Mouse (Mus musculus) adrenal gland, postnatal 36 days (tissue): ENCODE results near the gene Nup210l. TPM values are rescaled to one million over a fixed set of nuclear protein-coding genes. Genes with fewer than 3 reads are reported as not detected.
A peak's percentile ranks its signal among the peaks of the same experiment; 100 is the strongest.

Experiments used
- DNase-seq, 2 experiments: peaks; one replicate each; pipeline ENCODE4 v3.0.0; 2021; ENCODE audit warnings: mixed read lengths in 1 of 2
- total RNA-seq, 2 experiments: library from RNA; stranded (reverse); gene quantifications; 2 replicates each; pipeline ENCODE4 v1.2.3; 2021

Gene Nup210l
- total RNA-seq, 2 experiments from 2014 or later: 0.66 TPM

- DNase-seq: peak in 1 of 2 experiments; percentile 37
Observed at GRCm38 (mm10) chr3:90159757-90160156, 55.8 kb downstream of the Nup210l start.

- DNase-seq: peak; percentile 72 to 80
Observed at GRCm38 (mm10) chr3:90161541-90161940, 57.6 kb downstream of the Nup210l start.

- no peak for DNase-seq
Observed at GRCm38 (mm10) chr3:90179566-90179965, 75.6 kb downstream of the Nup210l start.

GRCm38 (mm10) chr3:90183581-90183980 lies 79.6 kb downstream of the Nup210l start:
- peak; percentile 32 to 54 for DNase-seq

- DNase-seq: no peak
Observed at GRCm38 (mm10) chr3:90190859-90191510, 87.1 kb downstream of the Nup210l start.

- DNase-seq: no peak
Observed at GRCm38 (mm10) chr3:90194759-90195158, 90.8 kb downstream of the Nup210l start.

- DNase-seq: peak; percentile 33 to 36
Observed at GRCm38 (mm10) chr3:90195644-90196043, 91.7 kb downstream of the Nup210l start.

GRCm38 (mm10) chr3:90197548-90197947 lies 93.6 kb downstream of the Nup210l start:
- no peak for DNase-seq

- DNase-seq: no peak
Observed at GRCm38 (mm10) chr3:90202884-90203283, 99.0 kb downstream of the Nup210l start.

GRCm38 (mm10) chr3:90203619-90204018 lies 99.7 kb downstream of the Nup210l start:
- no peak for DNase-seq

- no peak for DNase-seq
Observed at GRCm38 (mm10) chr3:90204582-90204981, 100.7 kb downstream of the Nup210l start.

- DNase-seq: no peak
Observed at GRCm38 (mm10) chr3:90208662-90209061, 104.7 kb downstream of the Nup210l start.

- DNase-seq: no peak
Observed at GRCm38 (mm10) chr3:90209908-90210566, 106.1 kb downstream of the Nup210l start.

- no peak for DNase-seq
Observed at GRCm38 (mm10) chr3:90211475-90212398, 107.8 kb downstream of the Nup210l start.

- no peak for DNase-seq
Observed at GRCm38 (mm10) chr3:90212723-90213122, 108.8 kb downstream of the Nup210l start.

- peak; percentile 84 to 87 for DNase-seq
Observed at GRCm38 (mm10) chr3:90213377-90213866, 109.5 kb downstream of the Nup210l start, which contains the start of the genes Rps27 and Rab13. Gene Rps27, minus strand, starts transcription at chr3:90213651. Gene Rab13, plus strand, starts transcription at chr3:90213695.

- peak; percentile 35 to 49 for DNase-seq
Observed at GRCm38 (mm10) chr3:90213956-90214684, 110.2 kb downstream of the Nup210l start.

GRCm38 (mm10) chr3:90215825-90216380 lies 112.0 kb downstream of the Nup210l start:
- DNase-seq: no peak

- peak; percentile 44 to 70 for DNase-seq
Observed at GRCm38 (mm10) chr3:90220088-90220487, 116.2 kb downstream of the Nup210l start.

- peak; percentile 92 to 93 for DNase-seq
Observed at GRCm38 (mm10) chr3:90220531-90220951, 116.6 kb downstream of the Nup210l start.

- DNase-seq: no peak
Observed at GRCm38 (mm10) chr3:90221123-90221522, 117.2 kb downstream of the Nup210l start.
